ENCODE assay signal across 8 mouse cellular contexts in the genomic region with DNA sequence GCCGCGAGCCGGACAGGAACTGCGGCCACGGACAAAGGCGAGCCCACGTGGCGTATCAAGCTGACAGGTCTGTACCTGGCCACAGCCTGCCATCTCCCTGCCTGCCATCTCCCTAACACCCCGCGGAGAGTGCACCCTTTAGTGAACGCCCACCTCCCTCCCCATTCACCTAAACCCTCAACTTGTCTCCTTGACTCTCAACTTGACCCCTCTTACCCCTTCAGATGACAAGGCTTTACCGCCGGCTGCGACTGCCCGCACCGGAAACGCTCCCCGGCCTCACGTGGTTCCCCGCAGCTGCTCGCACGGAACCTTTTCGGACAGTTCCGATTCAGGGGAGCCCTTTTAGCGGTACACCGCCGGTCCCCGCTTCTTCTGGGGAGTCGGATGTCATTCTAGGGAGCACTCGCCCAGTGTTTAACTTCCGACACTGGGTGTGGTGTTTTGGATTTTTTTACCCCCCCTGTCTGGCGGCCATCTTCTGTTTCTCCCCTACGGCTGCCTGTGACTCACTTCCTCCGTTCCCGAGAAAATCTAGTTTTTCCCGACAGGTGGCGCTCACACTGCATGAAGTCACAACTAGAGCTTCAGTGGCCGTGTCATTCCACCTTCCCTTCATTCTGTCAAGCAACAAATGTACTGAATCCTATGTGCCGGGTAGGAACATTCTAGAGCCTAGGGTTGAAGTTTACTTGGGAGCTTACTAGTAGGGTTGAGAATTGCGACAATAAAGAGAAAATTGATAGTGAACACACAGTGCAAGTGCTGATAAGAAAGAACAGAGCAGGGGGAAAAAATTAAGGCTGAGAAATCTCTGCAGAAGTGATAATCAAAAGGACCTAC. TPM values are rescaled to one million over a fixed set of nuclear protein-coding genes. Genes with fewer than 3 reads are reported as not detected.
A peak's percentile ranks its signal among the peaks of the same experiment; 100 is the strongest.
DNase-seq lines count a peak whose midpoint lies in the region; ATAC-seq and TF ChIP-seq lines count a peak whose summit lies in the region.

Gene Gm20390, minus strand, starts transcription at position 289 of the 843 bp plus-strand sequence.
Gene Nme1, minus strand, starts transcription at position 517 of the 843 bp plus-strand sequence.

- TF ChIP-seq POLR2A in heart, adult 2 months (IDR thresholded peaks at IDR 0.05; ENCODE audit: insufficient read depth, low read depth, low read length), result peak; percentile 51

- H3K79me2 ChIP-seq in heart, adult 2 months (replicated peaks; ENCODE audit: control insufficient read depth, insufficient read depth, low read length), result 0 out of 2 replicates have a peak, but pooled peaks cover 1% of the 10 kb centered on the region

- H3K27me3 ChIP-seq in embryonic facial prominence, embryonic 14.5 days (replicated peaks; ENCODE audit: control insufficient read depth, insufficient read depth, low read length), result no peaks in the 10 kb centered on the region
- no peaks in the 10 kb centered on the region for H3K27me3 ChIP-seq in heart, adult 2 months (ENCODE audit: control insufficient read depth, insufficient read depth, low read length)
- H3K27me3 ChIP-seq in limb, embryonic 13.5 days, result no peaks in the 10 kb centered on the region
- H3K27me3 ChIP-seq in midbrain, embryonic 16.5 days (ENCODE audit: control insufficient read depth, insufficient read depth, low read depth, low read length), result no peaks in the 10 kb centered on the region

- H3K9ac ChIP-seq in embryonic facial prominence, embryonic 14.5 days (ENCODE audit: low read depth, low read length), result peak within 1 kb of the TSS; percentile 76
- peak within 1 kb of the TSS; percentile 71 for H3K9ac ChIP-seq in heart, adult 2 months (ENCODE audit: low read depth, low read length)
- H3K9ac ChIP-seq in limb, embryonic 13.5 days, result peak within 1 kb of the TSS; percentile 79
- peak within 1 kb of the TSS; percentile 76 for H3K9ac ChIP-seq in midbrain, embryonic 16.5 days (ENCODE audit: low read depth, low read length)

- TF ChIP-seq EP300 in heart, adult 2 months (IDR thresholded peaks at IDR 0.05; ENCODE audit: insufficient read depth, low read depth, low read length), result peak; percentile 97

- H3K4me3 ChIP-seq in embryonic facial prominence, embryonic 14.5 days (ENCODE audit: low read depth, low read length), result peak within 1 kb of the TSS; percentile 72
- peak within 1 kb of the TSS; percentile 69 for H3K4me3 ChIP-seq in heart, adult 2 months
- peak within 1 kb of the TSS; percentile 69 for H3K4me3 ChIP-seq in limb, embryonic 13.5 days
- H3K4me3 ChIP-seq in midbrain, embryonic 16.5 days (ENCODE audit: low read depth, low read length), result peak within 1 kb of the TSS; percentile 72

- TF ChIP-seq CTCF in heart, adult 2 months (IDR thresholded peaks at IDR 0.05), result peak; percentile 86

- ATAC-seq in embryonic facial prominence, embryonic 14.5 days (ENCODE audit: low read depth), result peak; percentile 96
- ATAC-seq in limb, embryonic 13.5 days (ENCODE audit: low FRiP score, low read depth), result peak; percentile 97
- ATAC-seq in midbrain, embryonic 16.5 days, result peak; percentile 93

- peak; percentile 98 for DNase-seq in 3T3-L1 (ENCODE audit: low read depth, low spot score)
- DNase-seq in adrenal gland, postnatal 4 days (ENCODE audit: low spot score in 2 of 2), result peak; percentile 87 to 95
- peak; percentile 99 for DNase-seq in embryonic facial prominence, embryonic 14.5 days (ENCODE audit: low spot score)
- DNase-seq in heart, adult 2 months, result peak; percentile 95 to 97
- DNase-seq in kidney, adult 8-10 months, result peak; percentile 97 to 99
- peak; percentile 95 to 96 for DNase-seq in spleen, postnatal 10 days (ENCODE audit: low spot score in 2 of 2)

- peak within 1 kb of the TSS; percentile 61 for H3K4me2 ChIP-seq in embryonic facial prominence, embryonic 14.5 days (ENCODE audit: low read depth, low read length)
- H3K4me2 ChIP-seq in limb, embryonic 13.5 days (replicated peaks), result peak within 1 kb of the TSS; percentile 90
- peak within 1 kb of the TSS; percentile 87 for H3K4me2 ChIP-seq in midbrain, embryonic 16.5 days (ENCODE audit: low read length)

- peaks cover 26% of the 10 kb centered on the region for H3K36me3 ChIP-seq in embryonic facial prominence, embryonic 14.5 days (ENCODE audit: control insufficient read depth, insufficient read depth, low read length)
- H3K36me3 ChIP-seq in heart, adult 2 months (ENCODE audit: control insufficient read depth, insufficient read depth, low read length), result no peaks in the 10 kb centered on the region
- peaks cover 25% of the 10 kb centered on the region for H3K36me3 ChIP-seq in limb, embryonic 13.5 days
- H3K36me3 ChIP-seq in midbrain, embryonic 16.5 days (ENCODE audit: control insufficient read depth, insufficient read depth, low read length), result peaks cover 16% of the 10 kb centered on the region

- no peaks in the 10 kb centered on the region for H3K9me3 ChIP-seq in embryonic facial prominence, embryonic 14.5 days (ENCODE audit: control insufficient read depth, low read length)
- no peaks in the 10 kb centered on the region for H3K9me3 ChIP-seq in limb, embryonic 13.5 days
- no peaks in the 10 kb centered on the region for H3K9me3 ChIP-seq in midbrain, embryonic 16.5 days (replicated peaks; ENCODE audit: control insufficient read depth, low read length, poor library complexity, severe bottlenecking)

- H3K27ac ChIP-seq in embryonic facial prominence, embryonic 14.5 days (replicated peaks; ENCODE audit: low read depth, low read length), result peak within 1 kb of the TSS; percentile 70
- peak within 1 kb of the TSS; percentile 92 for H3K27ac ChIP-seq in heart, adult 2 months
- peak within 1 kb of the TSS; percentile 58 for H3K27ac ChIP-seq in limb, embryonic 13.5 days
- H3K27ac ChIP-seq in midbrain, embryonic 16.5 days (ENCODE audit: low read length), result peak within 1 kb of the TSS; percentile 82

- intact Hi-C loops in heart, adult 2 months (cut with DNase I), result loop anchor here (1.0 to 5.0 kb wide), 6 partner anchors 12 to 244 kb away; partner anchors contain the start of genes Nme2 and Tob1

- H3K4me1 ChIP-seq in embryonic facial prominence, embryonic 14.5 days (ENCODE audit: control insufficient read depth, insufficient read depth, low read length), result peaks cover 9% of the 10 kb centered on the region
- H3K4me1 ChIP-seq in heart, adult 2 months (ENCODE audit: control insufficient read depth, insufficient read depth, low read length), result peaks cover 4% of the 10 kb centered on the region
- peaks cover 16% of the 10 kb centered on the region for H3K4me1 ChIP-seq in limb, embryonic 13.5 days
- peaks cover 19% of the 10 kb centered on the region for H3K4me1 ChIP-seq in midbrain, embryonic 16.5 days (ENCODE audit: control insufficient read depth, insufficient read depth, low read length)

- WGBS in embryonic facial prominence, embryonic 14.5 days, result under 1% methylated on average over 37 of the region's 40 CpGs
- under 1% methylated on average over 40 of the region's 40 CpGs for WGBS in heart, adult 2 months
- WGBS in limb, embryonic 13.5 days, result under 1% methylated on average over 40 of the region's 40 CpGs
- under 1% methylated on average over 40 of the region's 40 CpGs for WGBS in midbrain, embryonic 16.5 days

RNA-seq across cellular contexts. Expression of gene Gm20390, which starts in this region (rescaled TPM):
- total RNA-seq in adrenal gland, postnatal 4 days (2021), result 10 to 100 TPM; 82.9 to 84.6 TPM
- polyA plus RNA-seq in embryonic facial prominence, embryonic 14.5 days (2014; fragmentation: Nextera tagmentation; extraction: Ambion mirVana), result 365 and 376 TPM in 2 replicates
- 10 to 100 TPM in 1 of 2 experiments, 1 to 10 TPM in 1; 7.4 to 11.4 TPM for total RNA-seq in heart, adult 2 months (2021)
- polyA plus RNA-seq in heart, adult 2 months (2012; rRNA removed), result 10.5 and 11.1 TPM in 2 replicates
- 400 and 424 TPM in 2 replicates for polyA plus RNA-seq in limb, embryonic 13.5 days (2015; fragmentation: Nextera tagmentation; extraction: Ambion mirVana)
- polyA plus RNA-seq in midbrain, embryonic 16.5 days (2015; fragmentation: Nextera tagmentation; extraction: Ambion mirVana), result 314 and 329 TPM in 2 replicates

RNA-seq across cellular contexts. Expression of gene Nme1, which starts in this region (rescaled TPM):
- 10 to 100 TPM; 35.9 to 37.9 TPM for total RNA-seq in adrenal gland, postnatal 4 days (2021)
- 143 TPM in 2 replicates for polyA plus RNA-seq in embryonic facial prominence, embryonic 14.5 days (2014; fragmentation: Nextera tagmentation; extraction: Ambion mirVana)
- 10 to 100 TPM; 13.9 to 19.7 TPM for total RNA-seq in heart, adult 2 months (2021)
- polyA plus RNA-seq in heart, adult 2 months (2012; rRNA removed), result 32.4 and 35.2 TPM in 2 replicates
- polyA plus RNA-seq in limb, embryonic 13.5 days (2015; fragmentation: Nextera tagmentation; extraction: Ambion mirVana), result 141 and 162 TPM in 2 replicates
- polyA plus RNA-seq in midbrain, embryonic 16.5 days (2015; fragmentation: Nextera tagmentation; extraction: Ambion mirVana), result 426 and 443 TPM in 2 replicates

Comparison
In these comparisons a context has a peak if more than half of its experiments do, and no peak if none do; other contexts are left out.
1. Peak in every context shown above with its lines: DNase-seq, ATAC-seq, H3K4me3 ChIP-seq and H3K27ac ChIP-seq.
2. RNA of gene Gm20390 (total RNA-seq): 82.9 to 84.6 TPM in adrenal gland, postnatal 4 days; 7.4 to 11.4 TPM in heart, adult 2 months; every median in the first group is over 4 times any median in the second.
3. RNA of gene Gm20390 (polyA plus RNA-seq): 400 to 424 TPM in limb, embryonic 13.5 days, 365 to 376 TPM in embryonic facial prominence, embryonic 14.5 days and 314 to 329 TPM in midbrain, embryonic 16.5 days; 10.5 to 11.1 TPM in heart, adult 2 months; every median in the first group is over 10 times any median in the second.